Mouse (Mus musculus) T-cell, adult 2 months (primary cell): ENCODE measurements around the gene Mgat5.

Experiments used
- DNase-seq: peaks from one replicate; pipeline ENCODE4 v3.0.0; 2022; ENCODE audit warnings: low spot score

Mgat5 gene

GRCm38 (mm10) chr1:127508067-127508739 is 303.4 kb downstream of the Mgat5 start:
- no peak for DNase-seq

- no peak for DNase-seq
Measured at GRCm38 (mm10) chr1:127508921-127509320, 304.1 kb downstream of the Mgat5 start.

- DNase-seq = no peak
Measured at GRCm38 (mm10) chr1:127511362-127511761, 306.5 kb downstream of the Mgat5 start.

GRCm38 (mm10) chr1:127512709-127513108 is 307.9 kb downstream of the Mgat5 start:
- DNase-seq = no peak

GRCm38 (mm10) chr1:127513140-127513539 is 308.3 kb downstream of the Mgat5 start:
- DNase-seq = no peak

- no peak for DNase-seq
Measured at GRCm38 (mm10) chr1:127513664-127514063, 308.8 kb downstream of the Mgat5 start.

- no peak for DNase-seq
Measured at GRCm38 (mm10) chr1:127514479-127514878, 309.7 kb downstream of the Mgat5 start.

GRCm38 (mm10) chr1:127514888-127515287 is 310.1 kb downstream of the Mgat5 start:
- no peak for DNase-seq

- no peak for DNase-seq
Measured at GRCm38 (mm10) chr1:127523364-127523763, 318.5 kb downstream of the Mgat5 start.

GRCm38 (mm10) chr1:127530849-127531580 is 326.2 kb downstream of the Mgat5 start:
- DNase-seq = no peak

- DNase-seq = no peak
Measured at GRCm38 (mm10) chr1:127531723-127532122, 326.9 kb downstream of the Mgat5 start.

- DNase-seq = no peak
Measured at GRCm38 (mm10) chr1:127536448-127536847, 331.6 kb downstream of the Mgat5 start.

- no peak for DNase-seq
Measured at GRCm38 (mm10) chr1:127537204-127538038, 332.6 kb downstream of the Mgat5 start.
